Mouse (Mus musculus) 3134 (cell line): ENCODE measurements around the gene Aknad1.

ENCODE experiments used
- DNase-seq: peaks from one replicate; pipeline ENCODE4 v3.0.0-alpha.2; 2011; ENCODE audit warnings: low spot score; ENCODE audit not compliant: insufficient read length; ENCODE audit errors: extremely low read depth

The Aknad1 gene

DNA sequence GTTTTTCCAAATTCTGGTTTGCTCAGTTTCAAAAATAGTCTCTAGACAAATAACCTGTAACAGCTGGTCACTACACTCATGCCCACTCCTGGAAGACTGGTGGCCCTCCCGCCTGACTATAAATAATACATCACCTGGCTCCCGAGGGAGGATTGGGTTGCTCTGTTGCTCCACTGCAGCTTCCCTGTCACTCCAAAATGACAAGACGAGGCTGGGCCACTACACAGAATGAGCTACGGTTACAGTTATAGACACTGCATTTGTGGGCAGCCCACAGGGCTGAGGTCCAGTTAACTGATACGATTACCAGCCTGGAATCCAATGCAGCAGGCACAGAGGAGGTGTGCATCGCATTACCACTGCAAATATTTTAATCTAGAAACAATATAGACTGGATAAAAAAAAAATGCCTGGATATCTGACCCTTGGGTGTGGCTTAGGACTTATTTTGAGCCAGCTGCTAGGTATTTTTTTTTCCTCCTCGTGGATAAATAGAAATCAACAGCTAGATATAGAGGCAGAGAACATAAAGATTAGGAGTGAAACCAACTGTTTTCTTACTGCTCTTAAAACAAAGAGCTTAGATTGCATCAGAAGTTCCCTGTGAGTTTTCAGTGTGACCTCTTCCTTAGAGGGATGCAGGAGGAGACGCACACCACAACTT lies at the start of gene Aknad1:
Gene Aknad1 (plus strand): TSS at position 614 of the 664 bp plus-strand sequence.
- no peak for DNase-seq

GRCm38 (mm10) chr3:108689979-108690378 lies 49.5 kb upstream of the Aknad1 start:
- DNase-seq, result no peak

GRCm38 (mm10) chr3:108694321-108694720 lies 45.1 kb upstream of the Aknad1 start:
- DNase-seq, result no peak

DNA sequence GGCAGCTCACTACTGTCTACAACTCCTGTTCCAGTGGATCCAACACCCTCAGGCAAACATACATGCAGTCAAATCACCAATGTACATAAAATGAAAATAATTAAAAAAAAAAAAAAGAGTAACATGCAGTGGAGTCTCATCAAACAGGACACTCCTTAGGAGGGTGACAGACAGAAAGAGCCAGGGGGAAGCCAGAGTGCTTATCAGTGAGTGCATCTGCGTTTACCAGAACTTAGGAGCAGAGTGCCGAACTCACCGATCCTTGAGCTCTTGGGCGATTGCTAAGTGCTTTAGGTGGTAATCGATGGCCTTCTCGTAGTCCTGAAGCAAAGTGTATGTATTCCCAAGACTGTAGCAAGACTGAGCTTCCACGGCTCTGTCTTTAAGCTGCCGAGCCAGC lies 40.8 kb upstream of the Aknad1 start:
- no peak for DNase-seq

- DNase-seq, result no peak
These were observed 39.7 kb upstream of the Aknad1 start for GRCm38 (mm10) chr3:108699786-108700185.

GRCm38 (mm10) chr3:108701256-108701655 lies 38.2 kb upstream of the Aknad1 start:
- DNase-seq, result no peak

DNA sequence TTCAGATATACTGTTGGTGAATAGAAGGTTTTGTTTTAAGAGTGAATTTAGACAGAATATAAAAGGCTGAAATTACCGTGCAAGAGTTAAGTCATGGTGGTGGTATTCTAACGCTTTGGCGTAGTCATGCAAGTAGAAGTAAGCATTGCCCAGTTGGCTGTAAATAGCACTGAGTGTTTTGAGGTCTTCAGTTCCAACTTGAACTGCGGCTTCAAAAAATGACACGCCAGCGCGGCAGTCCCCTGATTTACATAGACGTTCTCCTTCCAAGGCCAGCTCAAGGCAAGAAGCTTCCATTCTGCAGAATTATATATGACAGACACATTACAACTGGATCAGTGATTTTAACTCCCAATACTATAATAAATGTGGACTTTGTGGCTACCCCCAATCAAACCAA lies 36.7 kb upstream of the Aknad1 start:
- no peak for DNase-seq

DNA sequence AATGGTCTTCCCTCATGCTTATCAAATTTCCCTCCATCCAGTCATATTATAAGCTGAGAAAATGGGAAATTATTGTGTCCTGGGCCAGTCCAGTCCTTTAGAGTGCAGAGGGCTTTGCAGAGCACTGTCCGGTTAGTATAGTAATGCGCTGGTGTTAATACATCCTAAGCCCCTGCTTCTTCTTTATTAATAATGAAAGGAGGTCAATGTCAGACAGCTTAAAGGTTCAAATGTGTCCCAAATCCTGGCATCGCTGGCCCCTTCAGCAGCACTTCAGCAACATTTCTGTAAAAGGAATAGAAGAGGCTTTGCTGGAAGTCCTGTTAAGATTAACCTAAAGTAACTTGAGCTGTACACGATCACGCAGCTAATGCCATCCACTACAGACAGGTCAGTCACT lies 28.2 kb upstream of the Aknad1 start:
- no peak for DNase-seq

GRCm38 (mm10) chr3:108713065-108713675 lies 26.3 kb upstream of the Aknad1 start:
- DNase-seq, result no peak

DNA sequence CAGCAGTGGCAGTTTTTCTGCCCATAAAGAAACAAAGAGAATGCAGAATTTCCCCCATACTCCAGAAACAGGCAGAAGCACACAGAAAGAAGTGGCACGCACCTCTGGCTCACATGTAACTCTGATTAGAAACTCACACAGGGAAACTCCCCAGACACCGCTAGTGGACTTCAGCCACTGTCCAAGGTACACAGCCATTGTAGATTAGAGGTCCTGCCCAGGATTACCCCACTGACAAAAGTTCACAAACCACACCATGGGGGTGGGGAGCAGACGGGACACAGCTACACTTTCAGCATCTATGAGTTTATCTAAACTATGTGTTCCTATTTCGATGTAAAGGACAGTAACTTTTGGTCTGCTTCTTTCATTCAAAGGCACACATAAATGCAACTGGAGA lies 24.6 kb upstream of the Aknad1 start:
- DNase-seq, result no peak

- DNase-seq, result peak; percentile 27
These were observed 21.5 kb upstream of the Aknad1 start for GRCm38 (mm10) chr3:108717896-108718502.

- no peak for DNase-seq
These were observed 20.1 kb upstream of the Aknad1 start for GRCm38 (mm10) chr3:108719357-108719756.

DNA sequence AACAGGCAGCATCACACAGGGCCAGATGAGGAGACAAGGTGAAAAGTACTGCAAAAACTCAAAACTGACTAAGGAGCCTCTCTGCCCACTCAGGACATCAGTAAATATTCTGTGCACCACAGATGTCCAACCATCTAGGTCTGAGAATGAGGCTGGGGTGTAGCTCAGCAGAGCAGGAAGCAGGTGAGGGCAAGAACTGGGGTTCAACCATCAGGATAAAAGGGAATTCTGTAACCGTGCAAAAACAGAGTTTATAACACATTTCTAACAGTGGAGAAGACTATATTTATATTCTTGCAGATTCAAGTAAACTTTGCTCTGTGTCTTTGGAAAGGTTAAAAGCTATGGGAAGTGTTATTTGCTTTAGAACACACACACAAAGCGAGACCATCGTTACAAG lies 19.7 kb upstream of the Aknad1 start:
- no peak for DNase-seq

- no peak for DNase-seq
These were observed 18.1 kb upstream of the Aknad1 start for GRCm38 (mm10) chr3:108721076-108721991.

GRCm38 (mm10) chr3:108722036-108722872 lies 17.2 kb upstream of the Aknad1 start, which contains the start of gene Gpsm2:
Gpsm2 (minus strand) TSS chr3:108722309.
- DNase-seq, result peak; percentile 95

DNA sequence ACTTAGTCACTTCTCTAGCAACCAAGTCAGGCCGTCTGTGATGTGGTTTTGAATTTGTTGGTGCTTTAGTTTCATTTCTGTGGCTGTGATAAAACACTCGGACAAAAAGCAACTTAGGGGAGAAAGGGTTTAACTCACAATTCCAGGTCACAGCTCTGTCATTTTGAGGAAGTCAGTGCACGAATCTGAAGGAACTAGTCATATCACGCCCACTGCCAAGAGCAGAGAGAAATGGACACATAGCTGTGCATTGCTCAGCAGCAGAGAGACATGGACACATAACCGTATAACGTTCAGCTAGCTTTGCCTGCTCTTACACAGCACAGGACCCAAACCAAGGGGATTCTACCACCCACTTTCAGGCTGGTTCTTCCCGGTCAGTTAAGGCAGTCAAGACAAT lies 13.0 kb upstream of the Aknad1 start:
- no peak for DNase-seq

DNA sequence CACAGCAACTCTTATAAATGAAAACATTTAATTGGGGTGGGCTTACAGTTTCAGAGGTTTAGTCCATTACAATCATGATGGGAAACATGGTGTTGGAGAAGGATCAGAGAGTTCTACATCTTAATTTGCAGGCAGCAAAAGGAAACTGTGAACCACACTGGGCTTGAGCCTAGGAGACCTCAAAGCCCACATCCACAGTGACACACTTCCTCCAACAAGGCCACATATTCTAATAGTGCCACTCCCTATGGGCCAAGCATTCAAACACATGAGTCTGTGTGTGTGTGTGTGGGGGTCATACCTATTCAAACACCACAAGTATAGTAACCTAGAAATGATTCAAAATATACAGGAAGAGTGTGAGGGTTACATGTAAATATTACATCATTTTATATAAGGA lies 12.1 kb upstream of the Aknad1 start:
- no peak for DNase-seq

DNA sequence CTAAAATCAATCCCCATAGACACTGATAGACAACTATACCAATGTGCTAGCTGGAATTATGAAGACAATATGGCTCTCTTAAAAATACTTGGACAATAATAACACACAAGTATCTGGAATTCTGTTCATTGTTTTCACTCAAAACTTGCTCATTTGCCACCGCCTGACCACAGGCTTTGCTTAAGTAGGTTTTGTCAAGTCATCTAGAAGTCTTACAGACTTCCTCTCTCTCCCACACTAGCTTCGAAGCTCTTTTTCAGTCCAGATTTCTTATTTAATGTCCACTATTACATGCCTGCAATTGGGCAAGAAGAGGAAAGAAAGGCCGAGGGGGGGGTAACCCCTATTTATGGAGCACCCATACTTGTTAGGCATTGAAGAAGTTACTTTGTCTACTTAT lies 11.7 kb upstream of the Aknad1 start:
- no peak for DNase-seq

GRCm38 (mm10) chr3:108730316-108730715 lies 9.1 kb upstream of the Aknad1 start:
- DNase-seq, result no peak

GRCm38 (mm10) chr3:108737761-108738160 lies 1.7 kb upstream of the Aknad1 start:
- no peak for DNase-seq
